Mouse (Mus musculus) lung, postnatal 0 days (tissue): ENCODE results near the gene Gjb5.

Source experiments
- CTCF ChIP-seq: IDR thresholded peaks from 2 replicates; pipeline ENCODE4 v1.5.1; 2016; ENCODE audit warnings: antibody characterized with exemption, mild to moderate bottlenecking
- EP300 ChIP-seq: IDR thresholded peaks from 2 replicates; pipeline ENCODE4 v1.6.1; 2016; ENCODE audit warnings: antibody characterized with exemption, mild to moderate bottlenecking, control low read depth

GRCm38 (mm10) chr4:127341372-127341771 lies 16.6 kb downstream of the Gjb5 start:
- no peak for TF ChIP-seq CTCF
- no peak for TF ChIP-seq EP300
